Mouse (Mus musculus): ENCODE data around the gene Wdr38.

DNA sequence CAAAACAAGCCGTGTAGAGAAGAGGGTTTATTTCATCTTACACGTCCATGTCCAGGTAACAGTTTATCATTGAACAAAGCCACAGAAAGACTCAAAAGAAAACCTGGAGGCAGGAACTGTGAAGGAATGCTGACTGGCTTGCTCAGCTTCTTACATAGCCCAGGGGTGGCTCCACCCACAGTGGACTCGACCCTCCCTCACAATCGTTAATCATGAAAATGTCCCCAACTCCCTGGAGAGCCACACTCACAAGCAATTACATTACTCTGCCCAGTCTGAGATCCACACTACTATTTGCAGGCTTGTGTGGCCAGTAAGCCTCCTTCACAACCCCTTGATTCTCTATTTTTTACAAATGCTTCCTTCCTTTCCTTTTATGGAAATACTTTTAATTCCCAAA is 33.1 kb upstream of the Wdr38 start:
- TF ChIP-seq CTCF (IDR thresholded peaks at IDR 0.05; ENCODE audit: borderline replicate concordance, control insufficient read depth, extremely low read depth, insufficient read depth, low read length, poor library complexity) (no peak), POLR2A (IDR thresholded peaks at IDR 0.05; ENCODE audit: control insufficient read depth, extremely low read depth, insufficient read depth, low read length, poor library complexity) (no peak)
